Comparison of ENCODE assay signal across 8 mouse cellular contexts in genomic region chr15:81924933-81925332, GRCm38 (mm10). TPM values are rescaled to one million over a fixed set of nuclear protein-coding genes. Genes with fewer than 3 reads are reported as not detected.
DNase-seq lines count a peak whose midpoint lies in the region; ATAC-seq and TF ChIP-seq lines count a peak whose summit lies in the region.

No protein-coding gene starts in this region.

- no peak for DNase-seq in lung, postnatal 0 days (ENCODE audit: low spot score)
- DNase-seq in lung, postnatal 10 days: no peak
- no peak for DNase-seq in cerebellum, adult 8-10 months
- DNase-seq in frontal cortex, postnatal 36 days (ENCODE audit: low spot score in 2 of 2): no peak
- no peak for DNase-seq in spleen, postnatal 36 days (ENCODE audit: low spot score in 2 of 2)

- no peak for TF ChIP-seq POLR2A in small intestine, adult 2 months (IDR thresholded peaks at IDR 0.05; ENCODE audit: low read depth, low read length)

- no peak overlapping the region for H3K9ac ChIP-seq in lung, postnatal 0 days (replicated peaks; ENCODE audit: low read depth)
- peak overlapping the region; percentile 83; the same call in 1 of the 2 replicates for H3K9ac ChIP-seq in limb, embryonic 13.5 days

- no peak for TF ChIP-seq CTCF in lung, postnatal 0 days (IDR thresholded peaks at IDR 0.05)
- no peak for TF ChIP-seq CTCF in small intestine, adult 2 months (IDR thresholded peaks at IDR 0.05; ENCODE audit: extremely low read depth, insufficient read length, insufficient replicate concordance, low read depth, low read length)

- ATAC-seq in lung, postnatal 0 days: no peak
- no peak for ATAC-seq in limb, embryonic 13.5 days (ENCODE audit: low FRiP score, low read depth)

- WGBS in lung, postnatal 0 days: 86% methylated on average over 11 of the region's 11 CpGs
- WGBS in limb, embryonic 13.5 days: 88% methylated on average over 11 of the region's 11 CpGs
- WGBS in small intestine, adult 2 months: 82% methylated on average over 11 of the region's 11 CpGs

- no peaks in the 10 kb centered on the region for H3K27me3 ChIP-seq in lung, postnatal 0 days (replicated peaks; ENCODE audit: insufficient read depth, low read length)
- no peaks in the 10 kb centered on the region for H3K27me3 ChIP-seq in erythroblast, embryonic 14.5 days (ENCODE audit: control insufficient read depth)
- no peaks in the 10 kb centered on the region for H3K27me3 ChIP-seq in limb, embryonic 13.5 days
- no peaks in the 10 kb centered on the region for H3K27me3 ChIP-seq in small intestine, adult 2 months (ENCODE audit: control insufficient read depth, insufficient read depth, low read length)

- H3K36me3 ChIP-seq in lung, postnatal 0 days (ENCODE audit: insufficient read depth, low read length): no peaks in the 10 kb centered on the region
- peaks cover 50% of the 10 kb centered on the region for H3K36me3 ChIP-seq in erythroblast, embryonic 14.5 days (ENCODE audit: control insufficient read depth)
- H3K36me3 ChIP-seq in limb, embryonic 13.5 days: peaks cover 12% of the 10 kb centered on the region
- H3K36me3 ChIP-seq in small intestine, adult 2 months (ENCODE audit: control insufficient read depth, insufficient read depth, low read length): no peaks in the 10 kb centered on the region

- H3K27ac ChIP-seq in lung, postnatal 0 days (ENCODE audit: low read length): no peak overlapping the region
- no peak overlapping the region for H3K27ac ChIP-seq in limb, embryonic 13.5 days
- H3K27ac ChIP-seq in small intestine, adult 2 months (ENCODE audit: insufficient read depth, low read depth, low read length): no peak overlapping the region

- H3K4me3 ChIP-seq in lung, postnatal 0 days (ENCODE audit: low read depth, low read length): peak overlapping the region; percentile 50; the same call in 1 of the 2 replicates
- peak overlapping the region; percentile 72 for H3K4me3 ChIP-seq in erythroblast, embryonic 14.5 days (replicated peaks)
- peak overlapping the region; percentile 78 for H3K4me3 ChIP-seq in limb, embryonic 13.5 days
- peak overlapping the region; percentile 69; the same call in 1 of the 2 replicates for H3K4me3 ChIP-seq in small intestine, adult 2 months (ENCODE audit: low read depth, low read length)

- H3K4me1 ChIP-seq in lung, postnatal 0 days (ENCODE audit: insufficient read depth, low read depth, low read length): peaks cover 5% of the 10 kb centered on the region; the same call in 1 of the 2 replicates
- peaks cover 65% of the 10 kb centered on the region for H3K4me1 ChIP-seq in erythroblast, embryonic 14.5 days (ENCODE audit: control insufficient read depth)
- H3K4me1 ChIP-seq in limb, embryonic 13.5 days: peaks cover 22% of the 10 kb centered on the region
- H3K4me1 ChIP-seq in small intestine, adult 2 months (ENCODE audit: control insufficient read depth, insufficient read depth, insufficient read length, low read length): peaks cover 10% of the 10 kb centered on the region

- TF ChIP-seq EP300 in lung, postnatal 0 days (IDR thresholded peaks at IDR 0.05): no peak

- H3K9me3 ChIP-seq in lung, postnatal 0 days (ENCODE audit: low read length): no peaks in the 10 kb centered on the region
- no peaks in the 10 kb centered on the region for H3K9me3 ChIP-seq in erythroblast, embryonic 14.5 days (ENCODE audit: control insufficient read depth, low read length)
- no peaks in the 10 kb centered on the region for H3K9me3 ChIP-seq in limb, embryonic 13.5 days

- peak overlapping the region; percentile 92; the same call in 1 of the 2 replicates for H3K4me2 ChIP-seq in lung, postnatal 0 days (replicated peaks; ENCODE audit: low read depth, low read length)
- peak overlapping the region; percentile 93 for H3K4me2 ChIP-seq in limb, embryonic 13.5 days (replicated peaks)

RNA-seq across cellular contexts. Expression of gene Polr3h, which starts 1.1 kb away (rescaled TPM):
- polyA plus RNA-seq in lung, postnatal 0 days (2015; fragmentation: Nextera tagmentation; extraction: Ambion mirVana): 41.8 and 43.1 TPM in 2 replicates
- 5.2 and 7.4 TPM in 2 replicates for polyA plus RNA-seq in erythroblast, embryonic 14.5 days (2012)
- polyA plus RNA-seq in limb, embryonic 13.5 days (2015; fragmentation: Nextera tagmentation; extraction: Ambion mirVana): 56.9 and 57.9 TPM in 2 replicates
- 3.7 and 5.2 TPM in 2 replicates for polyA plus RNA-seq in small intestine, adult 2 months (2012; rRNA removed)

RNA-seq across cellular contexts. Expression of gene Csdc2, which starts 11.6 kb away (rescaled TPM):
- polyA plus RNA-seq in lung, postnatal 0 days (2015; fragmentation: Nextera tagmentation; extraction: Ambion mirVana): 3.8 TPM in 2 replicates
- polyA plus RNA-seq in erythroblast, embryonic 14.5 days (2012): not detected in 2 replicates
- polyA plus RNA-seq in limb, embryonic 13.5 days (2015; fragmentation: Nextera tagmentation; extraction: Ambion mirVana): 13.4 and 15.0 TPM in 2 replicates
- 1.3 and 2.4 TPM in 2 replicates for polyA plus RNA-seq in small intestine, adult 2 months (2012; rRNA removed)

RNA-seq across cellular contexts. Expression of gene Pmm1, which starts 35.8 kb away (rescaled TPM):
- 22.1 and 23.4 TPM in 2 replicates for polyA plus RNA-seq in lung, postnatal 0 days (2015; fragmentation: Nextera tagmentation; extraction: Ambion mirVana)
- polyA plus RNA-seq in erythroblast, embryonic 14.5 days (2012): 4.2 and 6.3 TPM in 2 replicates
- 26.3 and 26.8 TPM in 2 replicates for polyA plus RNA-seq in limb, embryonic 13.5 days (2015; fragmentation: Nextera tagmentation; extraction: Ambion mirVana)
- polyA plus RNA-seq in small intestine, adult 2 months (2012; rRNA removed): 18.9 and 22.0 TPM in 2 replicates

RNA-seq across cellular contexts. Expression of gene Aco2, which starts 52.8 kb away (rescaled TPM):
- polyA plus RNA-seq in lung, postnatal 0 days (2015; fragmentation: Nextera tagmentation; extraction: Ambion mirVana): 89.2 and 90.8 TPM in 2 replicates
- 17.5 and 19.1 TPM in 2 replicates for polyA plus RNA-seq in erythroblast, embryonic 14.5 days (2012)
- 142 and 156 TPM in 2 replicates for polyA plus RNA-seq in limb, embryonic 13.5 days (2015; fragmentation: Nextera tagmentation; extraction: Ambion mirVana)
- polyA plus RNA-seq in small intestine, adult 2 months (2012; rRNA removed): 266 and 416 TPM in 2 replicates

RNA-seq across cellular contexts. Expression of gene Phf5a, which starts 53.2 kb away (rescaled TPM):
- polyA plus RNA-seq in lung, postnatal 0 days (2015; fragmentation: Nextera tagmentation; extraction: Ambion mirVana): 80.3 and 88.8 TPM in 2 replicates
- polyA plus RNA-seq in erythroblast, embryonic 14.5 days (2012): 1.9 and 3.0 TPM in 2 replicates
- polyA plus RNA-seq in limb, embryonic 13.5 days (2015; fragmentation: Nextera tagmentation; extraction: Ambion mirVana): 151 and 158 TPM in 2 replicates
- 22.6 and 47.0 TPM in 2 replicates for polyA plus RNA-seq in small intestine, adult 2 months (2012; rRNA removed)
